Mouse (Mus musculus): ENCODE measurements at regions not wholly inside any gene's neighbourhood (a gene's known extent, or its start where the extent isn't known, plus 50 kb on each side); places are given as distances from the start of the nearest gene placed in this dataset.
"Not testable (repeated sequence)": the region's sequence is repeated elsewhere in the genome, so short reads cannot be mapped to it uniquely, and the experiment has no call there.

DNA sequence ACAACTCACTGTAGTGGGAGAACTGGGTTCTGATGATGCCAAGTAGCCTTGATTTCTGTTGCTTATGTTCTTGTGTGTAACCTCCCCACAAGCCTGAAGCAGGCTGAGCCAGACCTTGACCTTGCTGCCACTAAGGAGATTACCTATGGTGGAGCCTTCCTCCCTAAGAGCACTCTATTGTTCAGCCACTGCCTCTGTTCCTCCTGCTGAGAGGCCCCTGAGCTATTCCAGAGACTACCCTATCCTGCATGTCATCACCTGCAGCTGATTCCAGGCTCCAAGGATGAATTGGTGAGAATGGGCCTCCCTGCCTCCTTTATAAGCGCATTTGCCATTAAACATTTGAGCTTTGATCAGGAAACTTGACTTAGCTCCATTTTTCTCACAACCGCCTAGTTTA is 60.8 kb upstream of the Dnajc1 start:
- not testable (repeated sequence) for DNase-seq (ENCODE audit: low read depth, low spot score)

DNA sequence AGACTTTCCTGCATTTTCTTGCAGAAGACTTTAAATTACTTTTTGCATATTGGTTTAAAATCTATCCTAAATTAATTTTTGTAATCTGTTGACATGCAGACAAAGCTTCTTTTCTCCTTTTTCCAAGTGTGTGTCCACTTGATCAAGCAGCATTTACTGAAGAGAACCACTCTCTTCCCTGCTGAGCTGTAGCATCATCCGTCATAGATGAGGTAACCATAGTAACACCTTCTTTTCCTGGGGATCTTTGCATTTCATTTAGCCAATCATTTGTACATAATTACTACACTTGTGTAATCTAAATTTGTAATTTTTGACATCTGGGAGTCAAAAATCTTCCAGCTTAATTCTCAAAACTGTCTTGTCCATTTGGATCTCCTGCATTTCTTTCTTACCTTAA is 53.2 kb upstream of the Dnajc1 start:
- no peak for DNase-seq (ENCODE audit: low read depth, low spot score)

All from c-Kit-negative CD71-positive TER-119-positive erythroid progenitor cells, embryonic 14.5 days (primary cell).